Mouse (Mus musculus) CH12.LX (cell line): ENCODE measurements around the gene Aptx. TPM values are rescaled to one million over a fixed set of nuclear protein-coding genes. Genes with fewer than 3 reads are reported as not detected.

Source experiments
- DNase-seq: peaks from one replicate; pipeline ENCODE4 v3.0.0-alpha.2; 2013; ENCODE audit errors: extremely low read depth
- H3K27ac ChIP-seq: 2 replicates; pipeline ENCODE4 v1.5.1; 2012; ENCODE audit warnings: low read depth, mild to moderate bottlenecking, control low read depth, moderate library complexity; ENCODE audit not compliant: insufficient read depth
- H3K27me3 ChIP-seq: replicated peaks from 2 replicates; pipeline ENCODE3; 2012; ENCODE audit warnings: inconsistent platforms
- H3K36me3 ChIP-seq, 2 experiments: replicated peaks in 1 of 2; 2 replicates each; pipeline versions ENCODE3 to v1.6.1; 2012; ENCODE audit warnings: inconsistent platforms in 1 of 2, low read length in 1 of 2, mild to moderate bottlenecking in 1 of 2, mixed read lengths in 1 of 2, moderate library complexity in 1 of 2; ENCODE audit not compliant: control insufficient read depth in 1 of 2, insufficient read depth in 1 of 2
- H3K4me1 ChIP-seq, 2 experiments: 2 replicates each; pipeline ENCODE4 v1.6.1; 2012; ENCODE audit warnings: inconsistent platforms in 1 of 2, moderate library complexity in 1 of 2; ENCODE audit not compliant: insufficient read depth in 2 of 2, control insufficient read depth in 1 of 2
- H3K4me2 ChIP-seq: 2 replicates; pipeline ENCODE4 v1.6.1; 2012; ENCODE audit warnings: low read depth, mild to moderate bottlenecking, control low read depth; ENCODE audit not compliant: poor library complexity, insufficient read depth, severe bottlenecking
- H3K4me3 ChIP-seq, 3 experiments: fragments of 150-350 bp in 1 of 3; sonication (generic) in 1 of 3; replicated peaks in 1 of 3; 2 replicates each; pipeline versions ENCODE3 to v1.5.1; 2011 to 2012; ENCODE audit warnings: low read depth in 2 of 3, low read length in 2 of 3, mild to moderate bottlenecking in 2 of 3, moderate library complexity in 2 of 3, control low read depth in 1 of 3, improper control_type of control experiment in 1 of 3, inconsistent platforms in 1 of 3, mixed read lengths in 1 of 3; ENCODE audit not compliant: poor library complexity in 1 of 3
- H3K79me2 ChIP-seq: replicated peaks from 2 replicates; pipeline ENCODE4 v1.6.1; 2012; ENCODE audit warnings: mild to moderate bottlenecking, moderate library complexity; ENCODE audit not compliant: control insufficient read depth, poor library complexity, insufficient read depth, severe bottlenecking; ENCODE audit errors: extremely low read depth
- H3K9ac ChIP-seq: 2 replicates; pipeline ENCODE4 v1.6.1; 2012; ENCODE audit warnings: low read depth, mild to moderate bottlenecking, control low read depth, moderate library complexity; ENCODE audit not compliant: insufficient read depth
- H3K9me3 ChIP-seq: replicated peaks from 2 replicates; pipeline ENCODE3; 2012; ENCODE audit warnings: low read length, inconsistent platforms, mixed read lengths
- BHLHE40 ChIP-seq: IDR thresholded peaks from 2 replicates; pipeline ENCODE4 v1.6.1; 2011; ENCODE audit warnings: mild to moderate bottlenecking, low read depth, low read length, improper control_type of control experiment
- CHD1 ChIP-seq: IDR thresholded peaks from 2 replicates; pipeline ENCODE4 v1.6.1; 2012; ENCODE audit warnings: low read depth, low read length, improper control_type of control experiment, inconsistent platforms
- CHD2 ChIP-seq: IDR thresholded peaks from 2 replicates; pipeline ENCODE4 v1.6.1; 2011; ENCODE audit warnings: low read length, improper control_type of control experiment
- ELF1 ChIP-seq: IDR thresholded peaks from 2 replicates; pipeline ENCODE4 v1.6.1; 2014; ENCODE audit warnings: low read depth, mild to moderate bottlenecking, inconsistent platforms, low read length, improper control_type of control experiment
- ETS1 ChIP-seq: conservative IDR thresholded peaks from 2 replicates; pipeline ENCODE4 v1.6.1; 2012; ENCODE audit warnings: low read depth, mild to moderate bottlenecking, inconsistent platforms, low read length, improper control_type of control experiment, moderate library complexity
- GABPA ChIP-seq: IDR thresholded peaks from 2 replicates; pipeline ENCODE4 v1.6.1; 2012; ENCODE audit warnings: low read depth, low read length, improper control_type of control experiment, inconsistent platforms; ENCODE audit not compliant: insufficient replicate concordance
- IRF4 ChIP-seq: IDR thresholded peaks from 2 replicates; pipeline ENCODE4 v1.6.1; 2014; ENCODE audit warnings: low read depth, mild to moderate bottlenecking, inconsistent platforms, low read length, improper control_type of control experiment
- JUN ChIP-seq: IDR thresholded peaks from 2 replicates; pipeline ENCODE4 v1.6.1; 2011; ENCODE audit warnings: low read depth, mild to moderate bottlenecking, low read length, improper control_type of control experiment, moderate library complexity; ENCODE audit not compliant: insufficient read depth
- KAT2A ChIP-seq: IDR thresholded peaks from 2 replicates; pipeline ENCODE4 v1.6.1; 2012; ENCODE audit warnings: low read length, improper control_type of control experiment, inconsistent platforms; ENCODE audit not compliant: insufficient replicate concordance
- MAX ChIP-seq: IDR thresholded peaks from 2 replicates; pipeline ENCODE4 v1.6.1; 2011; ENCODE audit warnings: low read length, improper control_type of control experiment
- MXI1 ChIP-seq: IDR thresholded peaks from 2 replicates; pipeline ENCODE4 v1.6.1; 2011; ENCODE audit warnings: mild to moderate bottlenecking, low read depth, low read length, improper control_type of control experiment
- NELFE ChIP-seq: IDR thresholded peaks from 2 replicates; pipeline ENCODE4 v1.6.1; 2011; ENCODE audit warnings: low read depth, low read length, improper control_type of control experiment
- PAX5 ChIP-seq: IDR thresholded peaks from 2 replicates; pipeline ENCODE4 v1.6.1; 2012; ENCODE audit warnings: low read length, inconsistent platforms, mixed read lengths
- POLR2AphosphoS2 ChIP-seq: IDR thresholded peaks from 2 replicates; pipeline ENCODE4 v1.6.1; 2011; ENCODE audit warnings: low read depth, low read length, improper control_type of control experiment
- RAD21 ChIP-seq: IDR thresholded peaks from 2 replicates; pipeline ENCODE4 v1.6.1; 2011; ENCODE audit warnings: low read depth, mild to moderate bottlenecking, low read length, improper control_type of control experiment, moderate library complexity
- RCOR1 ChIP-seq: conservative IDR thresholded peaks from 2 replicates; pipeline ENCODE4 v1.6.1; 2012; ENCODE audit warnings: low read depth, mild to moderate bottlenecking, inconsistent platforms, low read length, improper control_type of control experiment
- SIN3A ChIP-seq: IDR thresholded peaks from 2 replicates; pipeline ENCODE4 v1.6.1; 2012; ENCODE audit warnings: low read length, improper control_type of control experiment, inconsistent platforms
- SMC3 ChIP-seq: IDR thresholded peaks from 2 replicates; pipeline ENCODE4 v1.6.1; 2011; ENCODE audit warnings: low read depth, low read length, improper control_type of control experiment
- TBP ChIP-seq: conservative IDR thresholded peaks from 2 replicates; pipeline ENCODE4 v1.6.1; 2011; ENCODE audit warnings: low read depth, low read length, improper control_type of control experiment
- TCF12 ChIP-seq: IDR thresholded peaks from 2 replicates; pipeline ENCODE4 v1.6.1; 2014; ENCODE audit warnings: low read depth, mild to moderate bottlenecking, inconsistent platforms, low read length, improper control_type of control experiment
- USF2 ChIP-seq: conservative IDR thresholded peaks from 2 replicates; pipeline ENCODE4 v1.6.1; 2011; ENCODE audit warnings: low read depth, low read length, improper control_type of control experiment
- ZC3H11A ChIP-seq: IDR thresholded peaks from 2 replicates; pipeline ENCODE4 v1.6.1; 2012; ENCODE audit warnings: low read depth, mild to moderate bottlenecking, inconsistent platforms, low read length, improper control_type of control experiment
- ZKSCAN1 ChIP-seq: IDR thresholded peaks from 2 replicates; pipeline ENCODE4 v1.6.1; 2012; ENCODE audit warnings: low read depth, inconsistent platforms, low read length, improper control_type of control experiment, borderline replicate concordance
- ZNF384 ChIP-seq: IDR thresholded peaks from 2 replicates; pipeline ENCODE4 v1.6.1; 2012; ENCODE audit warnings: low read depth, low read length, improper control_type of control experiment, inconsistent platforms
- dilution Hi-C: fragments of 300-500 bp; cut with MboI; formaldehyde crosslinking; loops from 2 replicates; pipeline ENCODE4 v1.14.3; 2020; ENCODE audit warnings: low sequenced_read_pairs; ENCODE audit not compliant: extremely low pct_unique_long_range_greater_than_20kb, extremely low pct_ligation_motif_present
- in situ Hi-C: fragments of 300-500 bp; cut with MboI; formaldehyde crosslinking; loops from 3 replicates; pipeline ENCODE4 v1.14.3; 2019; ENCODE audit warnings: low sequenced_read_pairs, low pct_ligation_motif_present, low pct_unique_long_range_greater_than_20kb, mixed read lengths
- polyA plus RNA-seq: library from polyadenylated mRNA; unstranded; fragments of >175 nt; gene quantifications from 2 replicates; pipeline ENCODE4 v1.2.1, GENCODE M21; 2012; ENCODE audit warnings: low read depth; ENCODE audit not compliant: insufficient read length
- total RNA-seq, 2 experiments: library from RNA; depleted of rRNA; stranded (reverse); fragments of 300-350 nt in 1 of 2; fragments of >200 nt in 1 of 2; gene quantifications; 2 replicates each; pipeline ENCODE4 v1.2.3; 2012 to 2014

Gene Aptx
- total and polyA plus RNA-seq, 3 experiments, result 15.1 to 20.2 (median 16.6) TPM

DNA sequence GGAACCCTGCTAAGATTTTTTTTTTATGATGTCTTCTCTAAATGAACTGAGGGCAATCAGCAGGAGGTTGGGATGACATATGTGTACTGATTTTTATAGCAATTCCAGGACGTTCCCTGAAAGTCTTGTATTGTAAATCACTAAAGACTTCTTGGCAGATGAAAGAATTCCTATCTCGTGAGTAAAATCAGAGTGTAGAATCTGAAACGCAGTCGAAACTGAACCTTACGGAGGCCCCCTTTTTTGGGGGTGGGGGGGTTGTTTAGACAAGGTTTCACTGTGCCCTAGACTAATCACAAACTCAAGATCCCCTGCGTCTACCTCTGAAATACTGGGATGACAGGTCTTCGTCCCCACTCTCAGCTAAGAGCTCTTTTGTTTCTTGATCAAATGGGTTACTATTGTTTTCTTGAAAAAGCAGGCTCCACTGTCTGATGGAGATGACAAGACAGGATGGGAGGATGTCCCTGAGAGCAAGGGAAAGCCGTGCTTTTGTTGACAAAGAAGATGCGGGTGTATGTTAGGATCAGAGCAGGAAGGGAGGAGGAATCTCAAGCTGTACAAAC is 799 bp upstream of the Aptx start:
- H3K9me3 ChIP-seq, result no peaks in the 10 kb centered on the region
- DNase-seq, result no peak
- peaks cover 0 to 14% of the 10 kb centered on the region in 2 experiments for H3K36me3 ChIP-seq
- peaks cover 6% of the 10 kb centered on the region for H3K79me2 ChIP-seq
- peak overlapping the region; percentile 94 for H3K4me2 ChIP-seq
- TF ChIP-seq KAT2A (no peak), BHLHE40 (no peak), TBP (no peak), PAX5 (no peak), SMC3 (no peak), MXI1 (no peak), MAX (no peak), POLR2AphosphoS2 (no peak)
- H3K4me1 ChIP-seq, result peaks cover 13 to 21% of the 10 kb centered on the region in 2 experiments
- in situ Hi-C loops, result no loop called here
- H3K27ac ChIP-seq, result 0 out of 2 replicates have a peak overlapping the region, but pooled peaks have one; percentile 41
- dilution Hi-C loops, result no loop called here
- H3K4me3 ChIP-seq, result peak overlapping the region; percentile 72 to 95 (median 73)
- H3K27me3 ChIP-seq, result no peaks in the 10 kb centered on the region
- peak overlapping the region; percentile 99 for H3K9ac ChIP-seq

DNA sequence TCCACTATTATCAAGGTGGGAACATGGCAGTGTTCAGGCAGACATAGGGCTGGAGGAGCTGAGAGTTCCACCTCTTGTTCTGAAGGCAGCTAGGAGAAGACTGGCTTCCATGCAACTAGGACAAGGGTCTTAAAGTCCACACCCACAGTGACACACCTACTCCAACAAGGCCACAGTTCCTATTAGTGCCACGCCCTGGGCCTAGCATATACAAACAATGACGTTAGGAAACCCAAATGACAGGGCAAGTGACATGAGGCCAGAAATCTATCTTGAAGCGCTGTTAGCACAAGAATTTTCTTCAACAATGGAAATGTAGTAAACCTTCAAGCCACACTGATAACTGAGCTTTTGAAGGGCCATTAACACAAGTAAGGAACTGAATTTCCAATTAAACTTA is 1.2 kb downstream of the Aptx start:
- Histone ChIP-seq H3K27me3 (no peaks in the 10 kb centered on the region), H3K79me2 (peaks cover 6% of the 10 kb centered on the region), H3K4me1 (peaks cover 13 to 21% of the 10 kb centered on the region in 2 experiments), H3K36me3 (peaks cover 3 to 26% of the 10 kb centered on the region in 2 experiments), H3K27ac (no peak overlapping the region), H3K4me2 (peak overlapping the region; percentile 80), H3K9ac (peak overlapping the region; percentile 99; the same call in 1 of the 2 replicates), H3K9me3 (no peaks in the 10 kb centered on the region), H3K4me3 (peak overlapping the region; percentile 72 to 95 (median 73))
- TF ChIP-seq JUN, result no peak
- TF ChIP-seq SIN3A, result no peak
- dilution Hi-C loops (no loop called here), in situ Hi-C loops (no loop called here)
- DNase-seq, result no peak

DNA sequence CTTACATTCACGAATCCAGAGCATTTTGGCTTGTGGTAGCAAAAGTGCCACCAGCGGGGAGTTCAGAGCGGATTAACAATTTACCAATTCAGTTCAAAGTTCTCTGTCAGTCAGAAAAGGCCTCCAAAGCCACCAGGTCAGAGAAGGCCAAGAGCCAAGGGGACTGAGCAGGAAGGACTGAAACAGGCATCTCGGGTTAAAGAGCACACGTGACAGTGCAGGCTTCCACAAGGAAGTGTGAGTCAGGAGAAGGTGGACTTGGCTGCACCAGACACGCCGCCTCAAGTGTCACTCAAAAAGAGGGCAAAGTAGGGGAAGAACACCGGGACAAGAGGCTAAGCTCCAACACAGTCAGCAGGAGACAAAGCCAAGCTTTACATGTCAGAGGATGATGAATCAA is 2.8 kb downstream of the Aptx start:
- in situ Hi-C loops, result no loop called here
- H3K9ac ChIP-seq, result no peak overlapping the region
- no peak overlapping the region for H3K4me3 ChIP-seq
- peaks cover 10 to 41% of the 10 kb centered on the region in 2 experiments for H3K36me3 ChIP-seq
- no peaks in the 10 kb centered on the region for H3K27me3 ChIP-seq
- no peak overlapping the region for H3K27ac ChIP-seq
- H3K4me1 ChIP-seq, result peaks cover 13 to 21% of the 10 kb centered on the region in 2 experiments
- dilution Hi-C loops, result no loop called here
- no peak overlapping the region for H3K4me2 ChIP-seq
- TF ChIP-seq ZKSCAN1 (no peak), SMC3 (no peak), JUN (no peak), NELFE (no peak), USF2 (no peak), IRF4 (no peak), RAD21 (no peak), ZNF384 (no peak), MAX (no peak), KAT2A (no peak), GABPA (no peak), BHLHE40 (no peak), ELF1 (no peak), CHD2 (no peak), ZC3H11A (no peak), RCOR1 (no peak), CHD1 (no peak), ETS1 (no peak), TCF12 (no peak)
- DNase-seq, result no peak
- H3K79me2 ChIP-seq, result peaks cover 6% of the 10 kb centered on the region
- no peaks in the 10 kb centered on the region for H3K9me3 ChIP-seq
